In the genomic region with DNA sequence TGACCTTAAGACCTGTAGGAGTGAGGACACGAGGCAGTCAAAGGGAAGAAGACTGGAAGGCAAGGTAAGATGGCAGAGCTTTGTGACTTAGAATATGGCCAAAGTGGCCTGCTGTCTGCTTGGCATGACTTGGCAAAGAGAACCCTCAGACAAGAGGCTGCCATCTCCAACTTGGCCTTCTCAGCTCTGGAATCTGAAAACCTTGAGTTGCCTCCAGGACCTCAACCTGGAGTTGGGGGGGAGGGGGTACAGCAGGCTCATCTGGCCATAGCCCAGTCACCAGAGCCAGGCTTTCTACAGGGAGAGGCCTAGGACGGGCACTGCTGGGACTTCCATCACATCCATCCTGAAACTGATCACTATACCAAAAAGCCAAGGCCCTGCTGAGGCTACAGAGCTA, we compare ENCODE assay signal across 19 mouse cellular contexts. TPM values are rescaled to one million over a fixed set of nuclear protein-coding genes. Genes with fewer than 3 reads are reported as not detected.
DNase-seq lines count a peak whose midpoint lies in the region; ATAC-seq and TF ChIP-seq lines count a peak whose summit lies in the region.
"Had no signal": no experiment of that assay in that cellular context is flagged by ENCODE, and none has a peak within 500 bp of the region (broad histone marks: within the 10 kb centered on the region; RNA-seq: fewer than 3 reads in every experiment).

No protein-coding gene starts in this region.

- no peaks in the 10 kb centered on the region for H3K36me3 ChIP-seq in midbrain, embryonic 13.5 days
- H3K36me3 ChIP-seq in midbrain, embryonic 11.5 days (ENCODE audit: control insufficient read depth, insufficient read depth, low read length), result no peaks in the 10 kb centered on the region
- H3K36me3 ChIP-seq in hindbrain, embryonic 13.5 days, result no peaks in the 10 kb centered on the region
- H3K36me3 ChIP-seq: limb, embryonic 12.5 days; liver, embryonic 13.5 days had no signal

- ATAC-seq in midbrain, embryonic 13.5 days, result no peak
- no peak for ATAC-seq in midbrain, embryonic 11.5 days (ENCODE audit: low FRiP score)
- no peak for ATAC-seq in hindbrain, embryonic 13.5 days (ENCODE audit: low FRiP score)

- no peak overlapping the region for H3K4me2 ChIP-seq in midbrain, embryonic 13.5 days (replicated peaks)
- H3K4me2 ChIP-seq in midbrain, embryonic 11.5 days, result no peak overlapping the region
- no peak overlapping the region for H3K4me2 ChIP-seq in hindbrain, embryonic 13.5 days
- H3K4me2 ChIP-seq: liver, embryonic 13.5 days; lung, embryonic 14.5 days had no signal

- H3K27ac ChIP-seq in midbrain, embryonic 13.5 days, result peak overlapping the region; percentile 51; the same call in 1 of the 2 replicates
- H3K27ac ChIP-seq in midbrain, embryonic 11.5 days (ENCODE audit: low read depth, low read length), result no peak overlapping the region
- H3K27ac ChIP-seq in hindbrain, embryonic 13.5 days, result peak overlapping the region; percentile 85
- 0 out of 2 replicates have a peak overlapping the region, but pooled peaks have one; percentile 16 for H3K27ac ChIP-seq in olfactory bulb, adult 2 months (ENCODE audit: insufficient read depth, low read depth, low read length)
- H3K27ac ChIP-seq: limb, embryonic 12.5 days; liver, embryonic 13.5 days had no signal

- 84% methylated on average over 2 of the region's 2 CpGs for WGBS in midbrain, embryonic 13.5 days
- WGBS in midbrain, embryonic 11.5 days, result 93% methylated on average over 2 of the region's 2 CpGs
- 76% methylated on average over 2 of the region's 2 CpGs for WGBS in hindbrain, embryonic 13.5 days
- 89% methylated on average over 2 of the region's 2 CpGs for WGBS in olfactory bulb, adult 2 months

- TF ChIP-seq POLR2A in olfactory bulb, adult 2 months (IDR thresholded peaks at IDR 0.05; ENCODE audit: insufficient read depth, low read depth, low read length), result no peak

- H3K4me1 ChIP-seq in midbrain, embryonic 13.5 days (replicated peaks), result peaks cover 82% of the 10 kb centered on the region
- peaks cover 11% of the 10 kb centered on the region for H3K4me1 ChIP-seq in midbrain, embryonic 11.5 days (ENCODE audit: control insufficient read depth, insufficient read depth, low read length)
- peaks cover 89% of the 10 kb centered on the region for H3K4me1 ChIP-seq in hindbrain, embryonic 13.5 days (replicated peaks)
- peaks cover 49% of the 10 kb centered on the region for H3K4me1 ChIP-seq in olfactory bulb, adult 2 months (ENCODE audit: control insufficient read depth, insufficient read depth, low read length)
- H3K4me1 ChIP-seq: liver, embryonic 13.5 days had no signal

- no peak overlapping the region for H3K9ac ChIP-seq in midbrain, embryonic 13.5 days (replicated peaks)
- H3K9ac ChIP-seq in midbrain, embryonic 11.5 days (ENCODE audit: low read length), result no peak overlapping the region
- H3K9ac ChIP-seq in hindbrain, embryonic 13.5 days, result no peak overlapping the region
- H3K9ac ChIP-seq: limb, embryonic 12.5 days; liver, embryonic 13.5 days; lung, embryonic 14.5 days had no signal

- no peaks in the 10 kb centered on the region for H3K27me3 ChIP-seq in midbrain, embryonic 13.5 days
- H3K27me3 ChIP-seq in midbrain, embryonic 11.5 days (ENCODE audit: control insufficient read depth, insufficient read depth, low read length), result no peaks in the 10 kb centered on the region
- no peaks in the 10 kb centered on the region for H3K27me3 ChIP-seq in hindbrain, embryonic 13.5 days
- H3K27me3 ChIP-seq: limb, embryonic 12.5 days; liver, embryonic 13.5 days had no signal

- H3K4me3 ChIP-seq in midbrain, embryonic 13.5 days (replicated peaks), result no peak overlapping the region
- H3K4me3 ChIP-seq in midbrain, embryonic 11.5 days (ENCODE audit: low read depth, low read length), result no peak overlapping the region
- no peak overlapping the region for H3K4me3 ChIP-seq in hindbrain, embryonic 13.5 days
- H3K4me3 ChIP-seq in olfactory bulb, adult 2 months (ENCODE audit: insufficient read depth, low read depth, low read length), result no peak overlapping the region
- H3K4me3 ChIP-seq: limb, embryonic 12.5 days; liver, embryonic 13.5 days had no signal

- DNase-seq in heart, adult 11 months, result peak; percentile 74
- DNase-seq in heart, postnatal 4 days, result no peak
- DNase-seq in midbrain, embryonic 11.5 days (ENCODE audit: low spot score, missing footprints), result no peak
- DNase-seq in kidney, adult 9 months, result no peak
- DNase-seq: gastrocnemius, postnatal 25 days; heart, postnatal 10 days; kidney, adult 8-10 months; kidney, postnatal 25 days; layer of hippocampus, adult 9-11 months; liver, embryonic 13.5 days; lung, embryonic 14.5 days; lung, postnatal 36 days; right cerebral cortex, postnatal 25 days; thymus, adult 2 months had no signal

- TF ChIP-seq CTCF in olfactory bulb, adult 2 months (IDR thresholded peaks at IDR 0.05; ENCODE audit: insufficient read depth, low read depth, low read length), result no peak

- no peaks in the 10 kb centered on the region for H3K9me3 ChIP-seq in midbrain, embryonic 13.5 days
- H3K9me3 ChIP-seq in midbrain, embryonic 11.5 days (ENCODE audit: control insufficient read depth, low read length), result no peaks in the 10 kb centered on the region
- H3K9me3 ChIP-seq in hindbrain, embryonic 13.5 days, result no peaks in the 10 kb centered on the region
- H3K9me3 ChIP-seq: limb, embryonic 12.5 days; liver, embryonic 13.5 days had no signal

RNA-seq across cellular contexts. Expression of a gene that starts 55.0 kb away (rescaled TPM):
- total RNA-seq in heart, postnatal 4 days (2021), result 10 to 100 TPM; 60.7 to 63.1 TPM
- 15.4 and 16.4 TPM in 2 replicates for polyA plus RNA-seq in midbrain, embryonic 13.5 days (2015; fragmentation: Nextera tagmentation; extraction: Ambion mirVana)
- 19.6 and 22.4 TPM in 2 replicates for polyA plus RNA-seq in midbrain, embryonic 11.5 days (2014; fragmentation: Nextera tagmentation; extraction: Ambion mirVana)
- 20.6 and 27.0 TPM in 2 replicates for polyA plus RNA-seq in hindbrain, embryonic 13.5 days (2015; fragmentation: Nextera tagmentation; extraction: Ambion mirVana)
- polyA plus RNA-seq in olfactory bulb, adult 2 months (2012; ENCODE audit: insufficient read depth, insufficient read length, low replicate concordance, missing spikeins), result not detected in 2 replicates
- total RNA-seq: neutrophil, adult 5-6 weeks had no signal
